Mouse (Mus musculus) embryonic facial prominence, embryonic 13.5 days (tissue): ENCODE results near the gene Pop7. TPM values are rescaled to one million over a fixed set of nuclear protein-coding genes. Genes with fewer than 3 reads are reported as not detected.
A peak's percentile ranks its signal among the peaks of the same experiment; 100 is the strongest.

Experiments used
- ATAC-seq: fragments of 200-750 bp; cut with Nextera tagmentation; 2 replicates; pipeline ENCODE4 v1.8.0; 2017; ENCODE audit warnings: low read depth; ENCODE audit not compliant: insufficient number of reproducible peaks, insufficient read depth, low FRiP score, low TSS enrichment
- H3K27ac ChIP-seq: fragments of 300-500 bp; sonication (generic); 2 replicates; pipeline ENCODE4 v1.5.1; 2015; ENCODE audit warnings: moderate library complexity, mild to moderate bottlenecking, inconsistent platforms
- H3K27me3 ChIP-seq: fragments of 300-500 bp; sonication (generic); 2 replicates; pipeline ENCODE4 v1.6.1; 2015; ENCODE audit warnings: mild to moderate bottlenecking, inconsistent platforms
- H3K36me3 ChIP-seq: fragments of 300-500 bp; sonication (generic); 2 replicates; pipeline ENCODE4 v1.6.1; 2015; ENCODE audit warnings: mild to moderate bottlenecking, inconsistent platforms
- H3K4me1 ChIP-seq: fragments of 300-500 bp; sonication (generic); 2 replicates; pipeline ENCODE4 v1.6.1; 2015; ENCODE audit warnings: inconsistent platforms
- H3K4me2 ChIP-seq: fragments of 300-500 bp; sonication (generic); 2 replicates; pipeline ENCODE4 v1.6.1; 2015; ENCODE audit warnings: moderate library complexity, mild to moderate bottlenecking, inconsistent platforms
- H3K4me3 ChIP-seq: fragments of 300-500 bp; sonication (generic); 2 replicates; pipeline ENCODE4 v1.5.1; 2015; ENCODE audit warnings: mild to moderate bottlenecking, inconsistent platforms
- H3K9ac ChIP-seq: fragments of 300-500 bp; sonication (generic); 2 replicates; pipeline ENCODE4 v1.6.1; 2015; ENCODE audit warnings: mild to moderate bottlenecking, inconsistent platforms
- H3K9me3 ChIP-seq: fragments of 300-500 bp; sonication (generic); 2 replicates; pipeline ENCODE4 v1.6.1; 2016; ENCODE audit warnings: inconsistent platforms
- WGBS: fragments of 180-500 bp; shearing (Covaris S2); methylation state at CpG from one replicate; pipeline ENCODE4 v1.1.7; 2015; ENCODE audit warnings: mixed read lengths; 5-methylcytosine and 5-hydroxymethylcytosine counted together
- polyA plus RNA-seq: library from polyadenylated mRNA; unstranded; fragments of >200 nt; fragmentation: Nextera tagmentation; extraction: Ambion mirVana; gene quantifications from 2 replicates; pipeline ENCODE4 v1.2.1, GENCODE M21; 2015

The Pop7 gene
- polyA plus RNA-seq, 1 experiment from 2014 or later: 56.2 TPM

- Histone ChIP-seq H3K4me1 (peaks cover 15% of the 10 kb centered on the region; the same call in 1 of the 2 replicates), H3K4me3 (peak overlapping the region; percentile 38), H3K36me3 (no peaks in the 10 kb centered on the region), H3K27me3 (peaks cover 24% of the 10 kb centered on the region), H3K27ac (no peak overlapping the region), H3K4me2 (peak overlapping the region; percentile 61), H3K9me3 (no peaks in the 10 kb centered on the region), H3K9ac (peak overlapping the region; percentile 65)
- no peak for ATAC-seq
- WGBS: 1% methylated on average over 17 of the region's 17 CpGs
Measured at GRCm38 (mm10) chr5:137485851-137486155, 16.5 kb downstream of the Pop7 start.

DNA sequence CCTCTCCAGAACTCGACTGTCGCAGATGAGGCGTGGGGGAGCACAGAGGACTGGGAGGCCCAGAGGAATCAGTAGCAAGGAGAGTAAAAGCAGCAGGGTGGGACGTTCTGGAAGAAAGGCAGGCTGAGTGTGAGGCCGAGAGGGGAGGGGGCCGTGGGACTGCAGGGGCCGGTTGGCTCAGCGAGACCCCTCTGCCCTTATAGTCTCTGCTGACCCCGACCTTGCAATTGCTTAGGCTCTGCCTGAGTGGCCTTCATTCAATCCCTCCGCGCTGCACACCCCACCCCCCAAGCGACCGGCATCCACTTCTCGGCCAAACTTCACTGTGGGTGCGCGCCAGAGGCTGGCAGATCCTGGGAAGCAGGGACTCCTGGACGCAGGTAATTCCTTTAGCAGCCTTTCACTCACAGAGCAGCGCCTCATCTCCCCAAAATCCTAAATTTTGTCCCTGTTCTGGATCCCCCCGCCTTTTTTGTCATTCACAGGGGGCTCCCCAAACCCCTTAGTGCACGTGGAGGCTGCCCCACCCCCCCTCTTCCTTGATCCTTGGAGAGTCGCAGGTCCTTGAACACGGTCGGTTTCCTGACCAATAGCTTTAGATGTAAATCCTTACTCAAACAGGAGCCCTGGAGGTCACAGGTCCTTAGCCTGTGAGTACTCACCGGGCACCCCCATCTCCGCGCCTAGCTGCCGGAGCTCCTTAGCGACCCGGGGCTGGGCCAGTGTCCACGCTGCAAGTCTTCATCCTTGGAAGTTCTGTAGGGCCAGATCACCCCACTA, 17.1 kb downstream of the Pop7 start:
- Histone ChIP-seq H3K4me3 (peak overlapping the region; percentile 38), H3K9me3 (no peaks in the 10 kb centered on the region), H3K4me2 (peak overlapping the region; percentile 61), H3K27me3 (peaks cover 24% of the 10 kb centered on the region), H3K36me3 (no peaks in the 10 kb centered on the region), H3K4me1 (peaks cover 15% of the 10 kb centered on the region; the same call in 1 of the 2 replicates), H3K9ac (peak overlapping the region; percentile 65), H3K27ac (no peak overlapping the region)
- no peak for ATAC-seq
- WGBS: 7% methylated on average over 30 of the region's 30 CpGs

DNA sequence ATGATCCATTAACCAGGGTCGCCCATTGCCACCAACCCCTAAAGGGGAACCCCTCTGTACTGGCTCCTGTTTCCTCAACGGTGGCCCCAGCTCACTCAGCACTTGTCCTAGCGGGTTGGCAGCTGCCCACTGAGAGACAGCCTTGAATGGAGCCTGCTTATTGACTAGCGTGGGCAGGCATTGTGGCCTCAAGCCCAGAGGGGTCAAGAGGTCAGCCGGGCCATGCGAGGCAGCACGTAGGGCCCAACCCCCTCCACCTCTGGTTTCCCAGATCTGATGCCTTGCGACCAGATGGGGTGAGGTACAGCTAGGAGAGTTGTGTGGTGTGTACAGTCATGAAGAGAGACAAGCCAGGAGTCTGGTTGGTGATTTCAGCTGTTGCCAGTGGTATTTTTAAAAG, 20.4 kb downstream of the Pop7 start:
- Histone ChIP-seq H3K9me3 (no peaks in the 10 kb centered on the region), H3K27me3 (peaks cover 24% of the 10 kb centered on the region), H3K9ac (no peak overlapping the region), H3K27ac (no peak overlapping the region), H3K4me3 (no peak overlapping the region), H3K4me1 (peaks cover 15% of the 10 kb centered on the region; the same call in 1 of the 2 replicates), H3K4me2 (no peak overlapping the region), H3K36me3 (no peaks in the 10 kb centered on the region)
- WGBS: 19% methylated on average over 8 of the region's 8 CpGs
- ATAC-seq: no peak

GRCm38 (mm10) chr5:137481138-137481537, 21.2 kb downstream of the Pop7 start:
- ATAC-seq: no peak
- no peaks in the 10 kb centered on the region for H3K9me3 ChIP-seq
- H3K9ac ChIP-seq: no peak overlapping the region
- H3K4me3 ChIP-seq: no peak overlapping the region
- H3K27ac ChIP-seq: no peak overlapping the region
- no peak overlapping the region for H3K4me2 ChIP-seq
- H3K4me1 ChIP-seq: peaks cover 13% of the 10 kb centered on the region; the same call in 1 of the 2 replicates
- H3K27me3 ChIP-seq: peaks cover 17% of the 10 kb centered on the region
- no peaks in the 10 kb centered on the region for H3K36me3 ChIP-seq

- Histone ChIP-seq H3K9ac (no peak within 1 kb of the TSS), H3K27me3 (no peaks in the 10 kb centered on the region), H3K36me3 (no peaks in the 10 kb centered on the region), H3K4me3 (no peak within 1 kb of the TSS), H3K27ac (no peak within 1 kb of the TSS), H3K4me1 (no peaks in the 10 kb centered on the region), H3K4me2 (no peak within 1 kb of the TSS), H3K9me3 (no peaks in the 10 kb centered on the region)
- no peak for ATAC-seq
- WGBS: 86% methylated on average over 5 of the region's 5 CpGs
Measured at GRCm38 (mm10) chr5:137476964-137477363, 25.4 kb downstream of the Pop7 start, which contains the start of gene Zan. Gene Zan (minus strand): TSS chr5:137477064.

DNA sequence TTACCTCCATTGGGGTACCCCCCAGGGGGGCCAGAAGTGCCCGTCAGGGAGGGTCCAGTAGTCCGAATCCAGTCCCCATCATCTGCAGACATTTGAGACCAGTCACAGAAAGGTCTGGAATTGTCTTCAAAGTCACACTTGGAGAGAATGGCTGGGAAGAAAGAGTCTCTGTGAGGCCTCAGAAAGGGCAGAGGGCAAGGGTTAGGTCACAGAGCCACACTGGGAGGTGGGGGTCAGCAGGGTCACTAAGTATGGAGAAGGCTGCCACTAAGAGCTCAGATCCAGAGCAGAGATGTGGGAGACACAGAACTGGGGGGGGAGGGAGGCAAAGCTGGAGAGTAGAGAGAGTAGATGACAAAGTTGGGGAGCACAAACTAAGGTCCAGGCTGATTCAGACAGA, 28.0 kb downstream of the Pop7 start:
- H3K9me3 ChIP-seq: no peaks in the 10 kb centered on the region
- no peaks in the 10 kb centered on the region for H3K27me3 ChIP-seq
- no peak overlapping the region for H3K9ac ChIP-seq
- ATAC-seq: no peak
- 20% methylated on average over 2 of the region's 2 CpGs for WGBS
- no peaks in the 10 kb centered on the region for H3K36me3 ChIP-seq
- no peaks in the 10 kb centered on the region for H3K4me1 ChIP-seq
- no peak overlapping the region for H3K4me2 ChIP-seq
- H3K4me3 ChIP-seq: no peak overlapping the region
- H3K27ac ChIP-seq: no peak overlapping the region

DNA sequence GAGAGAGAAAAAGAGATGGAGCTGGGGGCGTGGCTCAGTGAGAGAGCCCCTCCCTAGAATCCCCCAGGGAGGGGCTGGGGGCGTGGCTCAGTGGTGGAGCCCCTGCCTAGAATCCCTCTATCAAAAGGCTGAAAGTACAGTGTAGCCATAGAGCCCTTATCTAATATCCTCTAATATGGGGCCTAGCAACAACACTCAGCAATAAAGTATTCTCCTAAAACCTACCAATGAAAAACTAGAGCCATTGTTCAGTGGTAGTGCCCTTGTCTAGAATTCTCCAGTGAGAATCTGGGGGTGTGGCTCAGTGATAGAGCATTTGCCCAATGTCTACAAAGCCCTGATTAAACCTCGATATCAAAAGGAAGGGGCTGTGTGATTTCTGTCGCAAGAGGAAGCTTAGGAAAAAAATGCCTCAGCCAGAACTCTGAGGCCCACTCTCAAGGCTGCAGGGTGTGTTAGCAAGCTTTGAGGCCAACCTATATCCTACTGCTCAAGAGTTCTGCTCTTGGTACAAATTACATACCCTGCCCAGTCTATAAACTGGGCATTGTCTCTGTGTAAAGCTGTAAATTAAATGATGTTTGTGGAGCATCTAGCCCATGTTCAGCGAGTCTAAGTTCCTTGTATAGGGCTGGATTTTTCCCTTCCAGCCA, 29.9 kb downstream of the Pop7 start:
- ATAC-seq: no peak
- Histone ChIP-seq H3K9me3 (no peaks in the 10 kb centered on the region), H3K36me3 (no peaks in the 10 kb centered on the region), H3K27me3 (no peaks in the 10 kb centered on the region), H3K27ac (no peak overlapping the region), H3K4me3 (no peak overlapping the region), H3K4me2 (no peak overlapping the region), H3K9ac (no peak overlapping the region), H3K4me1 (no peaks in the 10 kb centered on the region)
- 61% methylated on average over 5 of the region's 5 CpGs for WGBS

- no peak overlapping the region for H3K4me3 ChIP-seq
- 91% methylated on average over 6 of the region's 6 CpGs for WGBS
- H3K9ac ChIP-seq: no peak overlapping the region
- H3K4me1 ChIP-seq: no peaks in the 10 kb centered on the region
- no peaks in the 10 kb centered on the region for H3K27me3 ChIP-seq
- no peak overlapping the region for H3K4me2 ChIP-seq
- H3K27ac ChIP-seq: no peak overlapping the region
- H3K9me3 ChIP-seq: no peaks in the 10 kb centered on the region
- ATAC-seq: no peak
- no peaks in the 10 kb centered on the region for H3K36me3 ChIP-seq
Measured at GRCm38 (mm10) chr5:137466946-137467345, 35.4 kb downstream of the Pop7 start.

- 51% methylated on average over 3 of the region's 3 CpGs for WGBS
- no peaks in the 10 kb centered on the region for H3K9me3 ChIP-seq
Measured at GRCm38 (mm10) chr5:137465049-137465448, 37.3 kb downstream of the Pop7 start.

GRCm38 (mm10) chr5:137455866-137456591, 46.3 kb downstream of the Pop7 start:
- no peak for ATAC-seq
- Histone ChIP-seq H3K4me3 (no peak overlapping the region), H3K27me3 (peaks cover 3% of the 10 kb centered on the region; the same call in 1 of the 2 replicates), H3K36me3 (no peaks in the 10 kb centered on the region), H3K9me3 (no peaks in the 10 kb centered on the region), H3K27ac (no peak overlapping the region), H3K4me1 (no peaks in the 10 kb centered on the region), H3K9ac (no peak overlapping the region), H3K4me2 (no peak overlapping the region)
- 56% methylated on average over 7 of the region's 7 CpGs for WGBS

More at GRCm38 (mm10) chr5:137465049-137465448, 37.3 kb downstream of the Pop7 start:
- H3K4me1 ChIP-seq: no peaks in the 10 kb centered on the region
- H3K27me3 ChIP-seq: no peaks in the 10 kb centered on the region
- H3K4me3 ChIP-seq: no peak overlapping the region
- no peak overlapping the region for H3K4me2 ChIP-seq
- no peaks in the 10 kb centered on the region for H3K36me3 ChIP-seq
- H3K27ac ChIP-seq: no peak overlapping the region
- ATAC-seq: no peak
- no peak overlapping the region for H3K9ac ChIP-seq

GRCm38 (mm10) chr5:137455206-137455605, 47.1 kb downstream of the Pop7 start:
- Histone ChIP-seq H3K9me3 (no peaks in the 10 kb centered on the region), H3K27me3 (peaks cover 3% of the 10 kb centered on the region; the same call in 1 of the 2 replicates), H3K4me3 (no peak overlapping the region), H3K4me2 (no peak overlapping the region), H3K9ac (no peak overlapping the region), H3K4me1 (no peaks in the 10 kb centered on the region), H3K36me3 (no peaks in the 10 kb centered on the region), H3K27ac (no peak overlapping the region)
- 81% methylated on average over 6 of the region's 6 CpGs for WGBS
- no peak for ATAC-seq
